Comparison of ENCODE assay signal across 8 mouse cellular contexts in genomic region chr14:48445984-48446683, GRCm38 (mm10). TPM values are rescaled to one million over a fixed set of nuclear protein-coding genes. Genes with fewer than 3 reads are reported as not detected.
DNase-seq lines count a peak whose midpoint lies in the region; ATAC-seq and TF ChIP-seq lines count a peak whose summit lies in the region.

Tmem260 (plus strand) TSS chr14:48446124.

- peak within 1 kb of the TSS; percentile 88 for H3K9ac ChIP-seq in hindbrain, embryonic 13.5 days

- peak within 1 kb of the TSS; percentile 67 for H3K4me2 ChIP-seq in hindbrain, embryonic 13.5 days

- POLR2A ChIA-PET in Patski (lab: Charles Lee), result no interaction called here

- DNase-seq in Patski (ENCODE audit: low read depth, low spot score), result peak; percentile 88
- DNase-seq in cerebellum, postnatal 14 days, result peak; percentile 97 to 98
- DNase-seq in frontal cortex, postnatal 14 days (ENCODE audit: low spot score in 2 of 2), result peak; percentile 90
- DNase-seq in layer of hippocampus, postnatal 25 days (ENCODE audit: extremely low spot score in 1 of 2, low spot score in 1 of 2), result peak; percentile 93 to 99
- peak; percentile 90 for DNase-seq in lung, postnatal 25 days (ENCODE audit: low spot score)
- DNase-seq in retina, embryonic 14.5 days (ENCODE audit: low spot score), result peak; percentile 98
- DNase-seq in thymus, postnatal 4 days, result peak; percentile 97

- H3K36me3 ChIP-seq in hindbrain, embryonic 13.5 days, result no peaks in the 10 kb centered on the region

- peak within 1 kb of the TSS; percentile 92 for H3K27ac ChIP-seq in hindbrain, embryonic 13.5 days

- in situ Hi-C loops in Patski (cut with MboI; ENCODE audit: low pct_unique_long_range_greater_than_20kb), result loop anchor here (5.0 kb wide), 1 partner anchor 51 kb away; no protein-coding TSS in a partner anchor

- peak within 1 kb of the TSS; percentile 91 for H3K4me3 ChIP-seq in hindbrain, embryonic 13.5 days

- WGBS in hindbrain, embryonic 13.5 days, result under 1% methylated on average over 69 of the region's 69 CpGs

- peaks cover 10% of the 10 kb centered on the region for H3K27me3 ChIP-seq in Patski
- no peaks in the 10 kb centered on the region for H3K27me3 ChIP-seq in hindbrain, embryonic 13.5 days

- CTCF ChIA-PET in Patski (lab: Charles Lee), result interaction anchor here (1.8 kb wide), 1 partner anchor 10 kb away, joined by 5 read pairs; no protein-coding TSS in a partner anchor

- peak; percentile 99 for ATAC-seq in Patski
- ATAC-seq in hindbrain, embryonic 13.5 days (ENCODE audit: low FRiP score), result peak; percentile 99

- no peaks in the 10 kb centered on the region for H3K9me3 ChIP-seq in hindbrain, embryonic 13.5 days

- TF ChIP-seq CTCF in Patski (IDR thresholded peaks at IDR 0.05), result peak; percentile 94

- peaks cover 16% of the 10 kb centered on the region for H3K4me1 ChIP-seq in hindbrain, embryonic 13.5 days (replicated peaks)

RNA-seq across cellular contexts. Expression of gene Tmem260, which starts in this region (rescaled TPM):
- polyA plus RNA-seq in Patski (2021), result 15.1 TPM
- 19.6 and 20.4 TPM in 2 replicates for polyA plus RNA-seq in hindbrain, embryonic 13.5 days (2015; fragmentation: Nextera tagmentation; extraction: Ambion mirVana)
- 10 to 100 TPM; 22.3 to 25.0 TPM for total RNA-seq in layer of hippocampus, postnatal 25 days (2021)

Comparison
In these comparisons a context has a peak if more than half of its experiments do, and no peak if none do; other contexts are left out.
1. Peak in every context shown above with its lines: DNase-seq, ATAC-seq, H3K4me3 ChIP-seq and H3K27ac ChIP-seq.